In genomic region chr11:59501978-59502700, GRCm38 (mm10) we compare ENCODE assay signal across 27 mouse cellular contexts. TPM values are rescaled to one million over a fixed set of nuclear protein-coding genes. Genes with fewer than 3 reads are reported as not detected.
A peak's percentile ranks its signal among the peaks of the same experiment; 100 is the strongest.
DNase-seq lines count a peak whose midpoint lies in the region; ATAC-seq and TF ChIP-seq lines count a peak whose summit lies in the region.
"Had no signal": no experiment of that assay in that cellular context is flagged by ENCODE, and none has a peak within 500 bp of the region (broad histone marks: within the 10 kb centered on the region; RNA-seq: fewer than 3 reads in every experiment).

No protein-coding gene starts in this region.

- peaks cover 13% of the 10 kb centered on the region for H3K4me1 ChIP-seq in hindbrain, embryonic 13.5 days (replicated peaks)
- peaks cover 8% of the 10 kb centered on the region for H3K4me1 ChIP-seq in hindbrain, embryonic 14.5 days (replicated peaks; ENCODE audit: control insufficient read depth, insufficient read depth, low read length)
- peaks cover 15% of the 10 kb centered on the region for H3K4me1 ChIP-seq in liver, postnatal 0 days (ENCODE audit: insufficient read depth)
- H3K4me1 ChIP-seq in liver, embryonic 12.5 days: peaks cover 21% of the 10 kb centered on the region
- H3K4me1 ChIP-seq in bone marrow, adult 2 months (ENCODE audit: control insufficient read depth, insufficient read depth, low read length): no peaks in the 10 kb centered on the region; the same call in 1 of the 2 replicates

- no peak overlapping the region for H3K4me2 ChIP-seq in hindbrain, embryonic 13.5 days
- no peak overlapping the region for H3K4me2 ChIP-seq in hindbrain, embryonic 14.5 days (replicated peaks)
- H3K4me2 ChIP-seq in liver, postnatal 0 days (ENCODE audit: low read depth, low read length): no peak overlapping the region
- no peak overlapping the region for H3K4me2 ChIP-seq in liver, embryonic 12.5 days
- H3K4me2 ChIP-seq: embryonic facial prominence, embryonic 12.5 days; embryonic facial prominence, embryonic 15.5 days; heart, embryonic 13.5 days; intestine, embryonic 15.5 days had no signal

- no peak for ATAC-seq in hindbrain, embryonic 13.5 days (ENCODE audit: low FRiP score)
- no peak for ATAC-seq in hindbrain, embryonic 14.5 days (ENCODE audit: low FRiP score)
- ATAC-seq in liver, postnatal 0 days: no peak
- ATAC-seq in liver, embryonic 12.5 days: no peak
- no peak for ATAC-seq in cerebellum, adult (ENCODE audit: insufficient number of reproducible peaks, low FRiP score, low TSS enrichment)
- ATAC-seq: forebrain, embryonic 14.5 days; forebrain, postnatal 0 days; hindbrain, embryonic 16.5 days; intestine, embryonic 15.5 days; Patski had no signal

- no peak for TF ChIP-seq EP300 in liver, postnatal 0 days (IDR thresholded peaks at IDR 0.05; ENCODE audit: low read depth)

- no peaks in the 10 kb centered on the region for H3K9me3 ChIP-seq in hindbrain, embryonic 13.5 days
- H3K9me3 ChIP-seq in hindbrain, embryonic 14.5 days (ENCODE audit: control insufficient read depth, low read length): no peaks in the 10 kb centered on the region
- H3K9me3 ChIP-seq in liver, postnatal 0 days (ENCODE audit: low read length): no peaks in the 10 kb centered on the region
- no peaks in the 10 kb centered on the region for H3K9me3 ChIP-seq in liver, embryonic 12.5 days (replicated peaks)
- H3K9me3 ChIP-seq: embryonic facial prominence, embryonic 12.5 days; embryonic facial prominence, embryonic 15.5 days; heart, embryonic 10.5 days; heart, embryonic 13.5 days; intestine, embryonic 15.5 days had no signal

- TF ChIP-seq POLR2A in bone marrow, adult 2 months (IDR thresholded peaks at IDR 0.05; ENCODE audit: borderline replicate concordance, control insufficient read depth, low read depth, low read length): no peak

- 93% methylated on average over 5 of the region's 5 CpGs for WGBS in hindbrain, embryonic 13.5 days
- 96% methylated on average over 5 of the region's 5 CpGs for WGBS in hindbrain, embryonic 14.5 days
- WGBS in liver, postnatal 0 days (ENCODE audit: insufficient replicate concordance): 53% methylated on average over 5 of the region's 5 CpGs
- 63% methylated on average over 5 of the region's 5 CpGs for WGBS in liver, embryonic 12.5 days (ENCODE audit: insufficient replicate concordance)
- 62% methylated on average over 5 of the region's 5 CpGs for WGBS in bone marrow, adult 2 months

- H3K9ac ChIP-seq in hindbrain, embryonic 13.5 days: peak overlapping the region; percentile 13; the same call in 1 of the 2 replicates
- H3K9ac ChIP-seq in hindbrain, embryonic 14.5 days: no peak overlapping the region
- no peak overlapping the region for H3K9ac ChIP-seq in liver, postnatal 0 days (replicated peaks)
- H3K9ac ChIP-seq in liver, embryonic 12.5 days: no peak overlapping the region
- H3K9ac ChIP-seq: embryonic facial prominence, embryonic 12.5 days; embryonic facial prominence, embryonic 15.5 days; forebrain, postnatal 0 days; heart, embryonic 13.5 days; intestine, embryonic 15.5 days had no signal

- no peak overlapping the region for H3K27ac ChIP-seq in hindbrain, embryonic 13.5 days
- H3K27ac ChIP-seq in hindbrain, embryonic 14.5 days: no peak overlapping the region
- peak overlapping the region; percentile 62 for H3K27ac ChIP-seq in liver, postnatal 0 days (ENCODE audit: low read depth)
- no peak overlapping the region for H3K27ac ChIP-seq in liver, embryonic 12.5 days
- peak overlapping the region; percentile 68; the same call in 1 of the 2 replicates for H3K27ac ChIP-seq in bone marrow, adult 2 months (ENCODE audit: control insufficient read depth, insufficient read depth, low read depth, low read length, poor library complexity)
- H3K27ac ChIP-seq: embryonic facial prominence, embryonic 12.5 days; embryonic facial prominence, embryonic 15.5 days; heart, adult 2 months; heart, embryonic 10.5 days; heart, embryonic 13.5 days; intestine, embryonic 15.5 days had no signal

- H3K27me3 ChIP-seq in hindbrain, embryonic 13.5 days: no peaks in the 10 kb centered on the region
- H3K27me3 ChIP-seq in hindbrain, embryonic 14.5 days (ENCODE audit: control insufficient read depth, insufficient read depth, low read length): no peaks in the 10 kb centered on the region
- H3K27me3 ChIP-seq in liver, postnatal 0 days (ENCODE audit: insufficient read depth, low read length): no peaks in the 10 kb centered on the region
- peaks cover 20% of the 10 kb centered on the region for H3K27me3 ChIP-seq in liver, embryonic 12.5 days (replicated peaks)
- H3K27me3 ChIP-seq: embryonic facial prominence, embryonic 12.5 days; embryonic facial prominence, embryonic 15.5 days; heart, embryonic 13.5 days; intestine, embryonic 15.5 days; Patski had no signal

- no peak for TF ChIP-seq CTCF in liver, postnatal 0 days (IDR thresholded peaks at IDR 0.05; ENCODE audit: low read depth)
- no peak for TF ChIP-seq CTCF in bone marrow, adult 2 months (IDR thresholded peaks at IDR 0.05; ENCODE audit: control insufficient read depth, insufficient read depth, low read length)

- no peak for DNase-seq in hindbrain, embryonic 14.5 days (ENCODE audit: low spot score)
- no peak for DNase-seq in liver, postnatal 0 days
- no peak for DNase-seq in adrenal gland, postnatal 10 days
- no peak for DNase-seq in layer of hippocampus, adult 18-20 months (ENCODE audit: low spot score in 2 of 2)
- DNase-seq: adrenal gland, postnatal 14 days; cerebellum, adult 11 months; cerebellum, adult 2 months; cerebellum, adult 9-11 months; cerebellum, postnatal 25 days; forebrain, postnatal 0 days; gastrocnemius, postnatal 25 days; heart, adult 2 months; heart, postnatal 14 days; heart, postnatal 4 days had no signal

- no peak overlapping the region for H3K4me3 ChIP-seq in hindbrain, embryonic 13.5 days
- H3K4me3 ChIP-seq in hindbrain, embryonic 14.5 days (replicated peaks; ENCODE audit: low read length): no peak overlapping the region
- no peak overlapping the region for H3K4me3 ChIP-seq in liver, postnatal 0 days (ENCODE audit: low read depth, low read length)
- H3K4me3 ChIP-seq in liver, embryonic 12.5 days: no peak overlapping the region
- H3K4me3 ChIP-seq in bone marrow, adult 2 months (replicated peaks; ENCODE audit: control insufficient read depth, low read depth, low read length): no peak overlapping the region
- H3K4me3 ChIP-seq: embryonic facial prominence, embryonic 12.5 days; embryonic facial prominence, embryonic 15.5 days; heart, adult 2 months; heart, embryonic 10.5 days; heart, embryonic 13.5 days; intestine, embryonic 15.5 days had no signal

- H3K36me3 ChIP-seq in hindbrain, embryonic 13.5 days: peaks cover 69% of the 10 kb centered on the region
- peaks cover 74% of the 10 kb centered on the region for H3K36me3 ChIP-seq in hindbrain, embryonic 14.5 days (replicated peaks; ENCODE audit: control insufficient read depth, insufficient read depth)
- H3K36me3 ChIP-seq in liver, postnatal 0 days (replicated peaks; ENCODE audit: insufficient read depth, low read length): peaks cover 64% of the 10 kb centered on the region
- peaks cover 72% of the 10 kb centered on the region for H3K36me3 ChIP-seq in liver, embryonic 12.5 days

RNA-seq across cellular contexts. Expression of gene Zkscan17, which starts 24.4 kb away (rescaled TPM):
- polyA plus RNA-seq in hindbrain, embryonic 13.5 days (2015; fragmentation: Nextera tagmentation; extraction: Ambion mirVana): 14.8 and 15.9 TPM in 2 replicates
- polyA plus RNA-seq in hindbrain, embryonic 14.5 days (2014; fragmentation: Nextera tagmentation; extraction: Ambion mirVana): 12.3 and 13.7 TPM in 2 replicates
- polyA plus RNA-seq in liver, postnatal 0 days (2015; fragmentation: Nextera tagmentation; extraction: Ambion mirVana): 5.2 and 5.4 TPM in 2 replicates
- 8.6 and 9.1 TPM in 2 replicates for polyA plus RNA-seq in liver, embryonic 12.5 days (2016; fragmentation: Nextera tagmentation; extraction: Ambion mirVana)
- 4.2 and 7.9 TPM in 2 replicates for polyA plus RNA-seq in bone marrow, adult 2 months (2011; ENCODE audit: insufficient read depth, insufficient read length, low replicate concordance, missing spikeins)
- total RNA-seq in adrenal gland, postnatal 10 days (2021): 10 to 100 TPM; 22.6 to 23.4 TPM
- total RNA-seq in layer of hippocampus, adult 18-20 months (2021): 1 to 10 TPM; 6.5 to 6.6 TPM

RNA-seq across cellular contexts. Expression of gene Zfp867, which starts 29.9 kb away (rescaled TPM):
- 12.7 and 13.2 TPM in 2 replicates for polyA plus RNA-seq in hindbrain, embryonic 13.5 days (2015; fragmentation: Nextera tagmentation; extraction: Ambion mirVana)
- 13.7 and 16.3 TPM in 2 replicates for polyA plus RNA-seq in hindbrain, embryonic 14.5 days (2014; fragmentation: Nextera tagmentation; extraction: Ambion mirVana)
- 1.4 and 1.5 TPM in 2 replicates for polyA plus RNA-seq in liver, postnatal 0 days (2015; fragmentation: Nextera tagmentation; extraction: Ambion mirVana)
- 1.3 and 1.7 TPM in 2 replicates for polyA plus RNA-seq in liver, embryonic 12.5 days (2016; fragmentation: Nextera tagmentation; extraction: Ambion mirVana)
- polyA plus RNA-seq in bone marrow, adult 2 months (2011; ENCODE audit: insufficient read depth, insufficient read length, low replicate concordance, missing spikeins): 1.3 and 1.6 TPM in 2 replicates
- 1 to 10 TPM; 3.9 to 6.4 TPM for total RNA-seq in adrenal gland, postnatal 10 days (2021)
- 1 to 10 TPM; 2.4 to 2.5 TPM for total RNA-seq in layer of hippocampus, adult 18-20 months (2021)

RNA-seq across cellular contexts. Expression of gene Nlrp3, which starts 39.2 kb away (rescaled TPM):
- 0.18 and 0.21 TPM in 2 replicates for polyA plus RNA-seq in hindbrain, embryonic 13.5 days (2015; fragmentation: Nextera tagmentation; extraction: Ambion mirVana)
- 0.10 and 0.11 TPM in 2 replicates for polyA plus RNA-seq in hindbrain, embryonic 14.5 days (2014; fragmentation: Nextera tagmentation; extraction: Ambion mirVana)
- 0.80 and 0.91 TPM in 2 replicates for polyA plus RNA-seq in liver, postnatal 0 days (2015; fragmentation: Nextera tagmentation; extraction: Ambion mirVana)
- 0.41 and 0.43 TPM in 2 replicates for polyA plus RNA-seq in liver, embryonic 12.5 days (2016; fragmentation: Nextera tagmentation; extraction: Ambion mirVana)
- polyA plus RNA-seq in bone marrow, adult 2 months (2011; ENCODE audit: insufficient read depth, insufficient read length, low replicate concordance, missing spikeins): 4.1 and 4.2 TPM in 2 replicates
- total RNA-seq in adrenal gland, postnatal 10 days (2021): under 1 TPM; 0.42 to 0.51 TPM
- under 1 TPM; 0.79 to 0.92 TPM for total RNA-seq in layer of hippocampus, adult 18-20 months (2021)
- polyA plus RNA-seq: G1E had no signal

RNA-seq across cellular contexts. Expression of gene Snap47, which starts 51.2 kb away (rescaled TPM):
- 448 and 460 TPM in 2 replicates for polyA plus RNA-seq in hindbrain, embryonic 13.5 days (2015; fragmentation: Nextera tagmentation; extraction: Ambion mirVana)
- polyA plus RNA-seq in hindbrain, embryonic 14.5 days (2014; fragmentation: Nextera tagmentation; extraction: Ambion mirVana): 622 and 648 TPM in 2 replicates
- 32.4 and 33.5 TPM in 2 replicates for polyA plus RNA-seq in liver, postnatal 0 days (2015; fragmentation: Nextera tagmentation; extraction: Ambion mirVana)
- 34.4 and 35.8 TPM in 2 replicates for polyA plus RNA-seq in liver, embryonic 12.5 days (2016; fragmentation: Nextera tagmentation; extraction: Ambion mirVana)
- polyA plus RNA-seq in bone marrow, adult 2 months (2011; ENCODE audit: insufficient read depth, insufficient read length, low replicate concordance, missing spikeins): 3.8 and 14.4 TPM in 2 replicates
- total RNA-seq in adrenal gland, postnatal 10 days (2021): 10 to 100 TPM; 56.4 to 56.8 TPM
- 100 to 1,000 TPM; 359 to 367 TPM for total RNA-seq in layer of hippocampus, adult 18-20 months (2021)

RNA-seq across cellular contexts. Expression of gene Jmjd4, which starts 52.3 kb away (rescaled TPM):
- polyA plus RNA-seq in hindbrain, embryonic 13.5 days (2015; fragmentation: Nextera tagmentation; extraction: Ambion mirVana): 14.3 and 15.2 TPM in 2 replicates
- polyA plus RNA-seq in hindbrain, embryonic 14.5 days (2014; fragmentation: Nextera tagmentation; extraction: Ambion mirVana): 17.6 and 19.8 TPM in 2 replicates
- 3.2 and 3.6 TPM in 2 replicates for polyA plus RNA-seq in liver, postnatal 0 days (2015; fragmentation: Nextera tagmentation; extraction: Ambion mirVana)
- 7.5 and 7.7 TPM in 2 replicates for polyA plus RNA-seq in liver, embryonic 12.5 days (2016; fragmentation: Nextera tagmentation; extraction: Ambion mirVana)
- polyA plus RNA-seq in bone marrow, adult 2 months (2011; ENCODE audit: insufficient read depth, insufficient read length, low replicate concordance, missing spikeins): 1.4 and 2.8 TPM in 2 replicates
- total RNA-seq in adrenal gland, postnatal 10 days (2021): 1 to 10 TPM; 7.5 to 9.8 TPM
- total RNA-seq in layer of hippocampus, adult 18-20 months (2021): 10 to 100 TPM; 24.9 TPM

Comparison
In these comparisons a context has a peak if more than half of its experiments do, and no peak if none do; other contexts are left out.
1. H3K27ac ChIP-seq: peak in liver, postnatal 0 days (single experiment) and bone marrow, adult 2 months (single experiment); none in hindbrain, embryonic 13.5 days (single experiment), hindbrain, embryonic 14.5 days (single experiment) and liver, embryonic 12.5 days (single experiment).